Mouse (Mus musculus) megakaryocyte, embryonic 14.5 days (primary cell): ENCODE results near the gene Selenos.

ENCODE experiments used
- FLI1 ChIP-seq: IDR thresholded peaks from 2 replicates; pipeline ENCODE4 v1.6.1; 2012; ENCODE audit warnings: low read length, inconsistent platforms, mixed read lengths
- GATA1 ChIP-seq: IDR thresholded peaks from 3 replicates; pipeline ENCODE4 v1.6.1; 2012; ENCODE audit warnings: mixed read lengths, low read length, inconsistent platforms, borderline replicate concordance

DNA sequence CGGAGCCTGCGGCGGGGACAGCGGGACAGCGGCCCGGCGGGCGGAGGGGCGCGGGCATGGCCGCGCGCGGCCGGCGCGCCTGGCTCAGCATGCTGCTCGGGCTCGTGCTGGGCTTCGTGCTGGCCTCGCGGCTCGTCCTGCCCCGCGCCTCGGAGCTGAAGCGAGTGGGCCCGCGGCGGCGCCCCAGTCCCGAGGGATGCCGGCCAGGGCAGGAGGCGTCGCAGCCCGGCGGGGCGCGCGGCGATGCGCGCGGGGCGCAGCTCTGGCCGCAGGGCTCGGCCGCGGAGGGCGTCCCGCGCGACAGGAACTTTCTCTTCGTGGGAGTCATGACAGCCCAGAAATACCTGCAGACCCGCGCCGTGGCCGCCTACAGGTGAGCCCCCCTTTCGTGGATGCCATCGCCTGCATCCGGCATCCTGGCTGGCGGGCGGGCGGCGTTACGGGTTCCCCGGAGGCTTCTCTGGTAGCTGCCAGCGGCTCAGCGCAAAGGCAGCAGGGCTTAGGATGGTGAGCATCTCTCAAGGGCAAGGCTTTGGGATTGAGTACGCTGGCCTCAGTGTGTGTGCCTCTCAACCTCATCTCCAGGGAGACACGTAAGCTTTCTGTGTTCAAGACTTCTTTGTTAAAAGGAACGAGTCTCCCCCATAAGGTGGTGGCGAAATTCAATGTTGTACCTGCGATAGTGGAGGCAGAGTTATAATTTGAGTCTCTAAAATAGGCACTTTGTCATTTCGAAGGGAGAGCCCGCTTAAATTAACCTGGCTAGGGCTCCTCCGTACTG is 30.6 kb downstream of the Selenos start:
- no peak for TF ChIP-seq GATA1
- no peak for TF ChIP-seq FLI1
